Mouse (Mus musculus) liver, adult 2 months (tissue): ENCODE data around the gene Ndufv1. TPM values are rescaled to one million over a fixed set of nuclear protein-coding genes. Genes with fewer than 3 reads are reported as not detected.

Source experiments
- DNase-seq: peaks from one replicate; pipeline ENCODE4 v3.0.0-alpha.2; 2011; ENCODE audit warnings: low read depth, low spot score; ENCODE audit errors: extremely low read depth
- H3K27ac ChIP-seq: fragments of 200-500 bp; replicated peaks from 2 replicates; pipeline ENCODE4 v1.5.1; 2012; ENCODE audit warnings: low read depth, mild to moderate bottlenecking, control low read depth, inconsistent platforms, low read length; ENCODE audit not compliant: insufficient read depth
- H3K27me3 ChIP-seq: fragments of 200-500 bp; 2 replicates; pipeline ENCODE4 v1.6.1; 2012; ENCODE audit warnings: mild to moderate bottlenecking, moderate library complexity, low read length, inconsistent platforms; ENCODE audit not compliant: control insufficient read depth, insufficient read depth
- H3K36me3 ChIP-seq: fragments of 200-500 bp; 2 replicates; pipeline ENCODE4 v1.6.1; 2012; ENCODE audit warnings: low read length, inconsistent platforms; ENCODE audit not compliant: control insufficient read depth, insufficient read depth
- H3K4me1 ChIP-seq: fragments of 200-500 bp; 2 replicates; pipeline ENCODE4 v1.6.1; 2011; ENCODE audit warnings: low read length; ENCODE audit not compliant: control insufficient read depth, insufficient read depth
- H3K4me3 ChIP-seq: fragments of 200-500 bp; 2 replicates; pipeline ENCODE4 v1.5.1; 2011; ENCODE audit warnings: low read depth, mild to moderate bottlenecking, control low read depth, low read length, moderate library complexity; ENCODE audit not compliant: insufficient read depth
- H3K79me2 ChIP-seq: fragments of 200-500 bp; 2 replicates; pipeline ENCODE4 v1.6.1; 2012; ENCODE audit warnings: inconsistent platforms, mild to moderate bottlenecking, low read length, moderate library complexity; ENCODE audit not compliant: control insufficient read depth, insufficient read depth
- H3K9ac ChIP-seq: fragments of 200-500 bp; 2 replicates; pipeline ENCODE4 v1.6.1; 2012; ENCODE audit warnings: low read depth, mild to moderate bottlenecking, control low read depth, inconsistent platforms, low read length
- CTCF ChIP-seq: fragments of 200-500 bp; IDR thresholded peaks from 2 replicates; pipeline ENCODE4 v1.5.1; 2011; ENCODE audit warnings: low read depth, low read length, control low read depth
- POLR2A ChIP-seq: fragments of 200-500 bp; IDR thresholded peaks from 2 replicates; pipeline ENCODE4 v1.6.1; 2011; ENCODE audit warnings: low read length, control low read depth; ENCODE audit not compliant: insufficient read depth; ENCODE audit errors: extremely low read depth
- WGBS: fragments of 180-500 bp; shearing (Covaris S2); methylation state at CpG from one replicate; pipeline ENCODE4 v1.1.7; 2018; 5-methylcytosine and 5-hydroxymethylcytosine counted together
- polyA plus RNA-seq: library from polyadenylated mRNA; depleted of rRNA; stranded (reverse); fragments of >200 nt; gene quantifications from 2 replicates; pipeline ENCODE4 v1.2.3, GENCODE M21; 2012
- total RNA-seq: library from RNA; depleted of rRNA; stranded (reverse); fragments of >200 nt; gene quantifications from 2 replicates; pipeline ENCODE4 v1.2.3, GENCODE M21; 2014

Ndufv1 gene
- total and polyA plus RNA-seq, 2 experiments, result 189 to 239 TPM

DNA sequence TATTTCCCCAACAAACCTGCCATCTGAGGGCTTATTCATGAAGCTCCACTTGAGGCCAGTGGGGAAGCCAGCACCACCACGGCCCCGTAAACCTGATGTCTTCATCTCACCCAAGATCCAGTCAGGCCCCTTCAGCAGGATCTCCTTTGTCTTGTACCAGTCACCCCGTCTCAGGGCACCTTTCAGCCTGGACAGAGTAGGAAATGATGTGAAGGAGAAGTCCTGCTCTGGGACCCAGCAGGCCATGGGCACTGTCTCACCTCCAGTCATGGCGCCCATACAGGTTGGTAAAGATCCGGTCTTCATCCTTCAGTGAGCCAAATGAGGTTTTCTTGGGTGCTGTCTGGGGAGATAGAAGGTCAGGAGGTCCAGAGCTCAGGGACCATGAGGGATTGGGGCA is 1.5 kb downstream of the Ndufv1 start:
- Histone ChIP-seq H3K27me3 (no peaks in the 10 kb centered on the region), H3K36me3 (peaks cover 17% of the 10 kb centered on the region; the same call in 1 of the 2 replicates), H3K4me1 (peaks cover 9% of the 10 kb centered on the region), H3K9ac (no peak overlapping the region), H3K27ac (no peak overlapping the region), H3K79me2 (no peaks in the 10 kb centered on the region; the same call in 1 of the 2 replicates), H3K4me3 (no peak overlapping the region)
- no peak for DNase-seq
- TF ChIP-seq POLR2A, result no peak
- no peak for TF ChIP-seq CTCF
- WGBS, result 95% methylated on average over 5 of the region's 5 CpGs

DNA sequence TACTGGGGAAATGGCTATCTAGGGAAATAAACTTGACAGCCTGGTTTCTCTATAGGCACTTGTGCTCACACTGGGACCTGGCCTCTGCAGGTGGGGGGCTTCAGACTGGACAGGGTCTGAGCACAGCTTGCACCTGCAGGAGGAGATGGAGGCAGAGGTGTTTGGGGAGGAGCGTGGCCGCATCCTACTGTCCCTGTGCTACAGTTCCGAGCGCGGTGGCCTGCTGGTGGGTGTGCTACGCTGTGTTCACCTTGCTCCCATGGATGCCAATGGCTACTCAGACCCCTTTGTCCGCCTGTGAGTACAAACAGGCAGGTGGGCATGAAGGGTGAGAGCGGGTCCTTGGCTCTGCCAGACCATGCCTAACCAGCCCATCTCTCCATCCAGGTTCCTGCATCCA is 6.6 kb downstream of the Ndufv1 start:
- TF ChIP-seq CTCF, result no peak
- TF ChIP-seq POLR2A, result no peak
- H3K4me1 ChIP-seq, result peaks cover 5% of the 10 kb centered on the region
- no peak for DNase-seq
- peaks cover 17% of the 10 kb centered on the region; the same call in 1 of the 2 replicates for H3K36me3 ChIP-seq
- H3K9ac ChIP-seq, result no peak overlapping the region
- H3K27ac ChIP-seq, result no peak overlapping the region
- WGBS, result 96% methylated on average over 8 of the region's 8 CpGs
- H3K4me3 ChIP-seq, result no peak overlapping the region
- H3K79me2 ChIP-seq, result no peaks in the 10 kb centered on the region
- H3K27me3 ChIP-seq, result no peaks in the 10 kb centered on the region

DNA sequence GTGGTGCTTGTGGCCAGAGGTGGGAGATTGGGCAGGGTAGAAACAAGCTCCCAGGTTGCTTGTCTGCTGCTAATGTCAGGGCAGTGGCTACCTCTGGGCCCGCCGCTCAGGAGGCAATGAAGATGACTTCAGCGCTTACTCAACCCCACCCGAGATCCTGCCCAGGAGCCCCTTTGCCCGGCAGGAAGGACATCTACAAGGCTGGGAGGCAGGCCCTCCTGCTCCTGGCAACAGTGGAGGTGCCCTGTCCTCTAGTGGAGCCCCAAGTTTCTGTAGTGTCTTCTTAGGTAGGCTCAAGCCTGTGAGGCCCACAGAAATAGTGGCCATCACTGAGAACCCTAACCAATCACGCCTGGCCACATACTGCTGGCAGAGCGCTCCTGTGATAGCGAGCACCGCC is 7.5 kb downstream of the Ndufv1 start:
- H3K79me2 ChIP-seq, result no peaks in the 10 kb centered on the region
- no peaks in the 10 kb centered on the region for H3K27me3 ChIP-seq
- no peak overlapping the region for H3K27ac ChIP-seq
- H3K9ac ChIP-seq, result no peak overlapping the region
- peaks cover 5% of the 10 kb centered on the region for H3K4me1 ChIP-seq
- H3K4me3 ChIP-seq, result no peak overlapping the region
- TF ChIP-seq POLR2A (no peak), CTCF (no peak)
- no peak for DNase-seq
- H3K36me3 ChIP-seq, result peaks cover 17% of the 10 kb centered on the region; the same call in 1 of the 2 replicates
- WGBS, result 91% methylated on average over 9 of the region's 9 CpGs

DNA sequence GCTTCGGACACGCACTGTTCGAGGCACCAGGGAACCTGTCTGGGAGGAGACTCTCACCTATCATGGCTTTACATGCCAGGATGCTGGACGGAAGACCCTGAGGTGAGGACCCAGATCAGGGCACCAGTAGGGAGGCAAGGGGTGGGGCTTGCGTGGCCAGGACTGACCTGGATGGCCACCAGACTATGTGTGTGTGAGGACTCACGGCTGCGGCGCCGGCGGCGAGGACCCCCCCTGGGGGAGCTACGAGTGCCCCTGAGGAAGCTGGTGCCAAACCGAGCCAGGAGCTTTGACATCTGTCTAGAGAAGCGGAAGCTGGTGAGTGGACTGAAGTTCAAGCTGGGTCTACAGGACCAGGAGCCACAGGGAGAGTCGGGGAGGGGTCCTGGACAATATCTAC is 8.3 kb downstream of the Ndufv1 start:
- Histone ChIP-seq H3K4me3 (no peak overlapping the region), H3K27me3 (no peaks in the 10 kb centered on the region), H3K9ac (no peak overlapping the region), H3K36me3 (peaks cover 14% of the 10 kb centered on the region; the same call in 1 of the 2 replicates), H3K27ac (no peak overlapping the region), H3K79me2 (no peaks in the 10 kb centered on the region), H3K4me1 (peaks cover 10% of the 10 kb centered on the region)
- DNase-seq, result no peak
- WGBS, result 90% methylated on average over 15 of the region's 15 CpGs
- no peak for TF ChIP-seq CTCF
- TF ChIP-seq POLR2A, result no peak

DNA sequence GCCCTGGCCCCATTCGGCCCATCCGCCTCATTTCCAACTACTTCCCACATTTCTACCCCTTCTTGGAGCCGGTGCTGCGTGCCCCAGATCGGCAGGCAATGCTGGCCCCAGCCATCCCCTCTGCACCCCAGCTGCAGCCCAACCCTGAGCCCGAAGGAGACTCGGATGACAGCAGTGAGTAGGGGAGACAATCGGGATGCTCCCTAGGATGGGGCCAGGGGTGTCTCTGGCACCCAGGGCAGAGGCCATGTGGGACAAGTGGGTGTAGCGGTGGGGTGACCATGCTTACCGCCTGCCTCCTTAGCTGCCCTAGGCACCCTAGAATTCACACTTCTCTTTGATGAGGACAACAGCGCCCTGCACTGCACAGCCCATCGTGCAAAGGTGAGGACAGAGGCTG is 9.0 kb downstream of the Ndufv1 start:
- H3K27me3 ChIP-seq, result no peaks in the 10 kb centered on the region
- no peak for DNase-seq
- H3K4me1 ChIP-seq, result peaks cover 10% of the 10 kb centered on the region
- 88% methylated on average over 12 of the region's 12 CpGs for WGBS
- H3K79me2 ChIP-seq, result no peaks in the 10 kb centered on the region
- no peak overlapping the region for H3K9ac ChIP-seq
- TF ChIP-seq CTCF (no peak), POLR2A (no peak)
- H3K4me3 ChIP-seq, result no peak overlapping the region
- H3K27ac ChIP-seq, result no peak overlapping the region
- peaks cover 11% of the 10 kb centered on the region; the same call in 1 of the 2 replicates for H3K36me3 ChIP-seq

DNA sequence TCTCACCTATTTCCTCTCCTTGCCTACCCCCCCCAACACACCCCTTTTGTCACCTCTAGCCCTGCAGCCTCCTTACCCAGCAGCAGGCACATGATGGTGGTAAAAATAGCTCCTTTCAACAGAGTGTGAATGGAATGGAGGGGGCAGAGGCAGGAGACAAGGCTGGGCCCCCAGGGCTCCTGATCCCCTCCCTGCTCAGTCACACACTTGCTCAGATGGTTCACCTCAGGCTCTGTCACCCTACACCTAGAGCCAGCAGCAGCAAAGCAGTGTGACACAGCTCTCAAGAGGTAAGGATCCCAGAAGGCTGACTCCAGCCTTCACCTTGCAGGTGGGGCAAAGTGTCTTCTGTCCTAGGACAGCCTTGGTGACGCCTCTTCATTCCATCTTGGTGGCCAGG is 9.5 kb downstream of the Ndufv1 start, which contains the start of gene Doc2g:
Gene Doc2g, plus strand, starts transcription at position 202 of the 400 bp plus-strand sequence.
- Histone ChIP-seq H3K79me2 (no peaks in the 10 kb centered on the region), H3K36me3 (peaks cover 6% of the 10 kb centered on the region; the same call in 1 of the 2 replicates), H3K27ac (no peak within 1 kb of the TSS), H3K9ac (no peak within 1 kb of the TSS), H3K4me1 (peaks cover 10% of the 10 kb centered on the region), H3K27me3 (no peaks in the 10 kb centered on the region), H3K4me3 (no peak within 1 kb of the TSS)
- no peak for DNase-seq
- no peak for TF ChIP-seq POLR2A
- TF ChIP-seq CTCF, result no peak
- 90% methylated on average over 1 of the region's 1 CpGs for WGBS
